8 mouse cellular contexts compared by ENCODE assay signal in genomic region chr11:120085891-120086627, GRCm38 (mm10). TPM values are rescaled to one million over a fixed set of nuclear protein-coding genes. Genes with fewer than 3 reads are reported as not detected.
A peak's percentile ranks its signal among the peaks of the same experiment; 100 is the strongest.
DNase-seq lines count a peak whose midpoint lies in the region; ATAC-seq and TF ChIP-seq lines count a peak whose summit lies in the region.

No protein-coding gene starts in this region.

- intact Hi-C loops in gastrocnemius, adult 2 months (cut with DNase I): no loop called here

- H3K4me1 ChIP-seq in intestine, embryonic 14.5 days (replicated peaks; ENCODE audit: control insufficient read depth, insufficient read depth, low read length): peaks cover 8% of the 10 kb centered on the region
- H3K4me1 ChIP-seq in stomach, embryonic 14.5 days (ENCODE audit: control insufficient read depth, insufficient read depth, low read length): peaks cover 14% of the 10 kb centered on the region; the same call in 1 of the 2 replicates

- WGBS in intestine, embryonic 14.5 days: under 1% methylated on average over 25 of the region's 25 CpGs
- under 1% methylated on average over 25 of the region's 25 CpGs for WGBS in stomach, embryonic 14.5 days

- H3K9me3 ChIP-seq in intestine, embryonic 14.5 days (ENCODE audit: control insufficient read depth, low read length): no peaks in the 10 kb centered on the region
- H3K9me3 ChIP-seq in stomach, embryonic 14.5 days (ENCODE audit: control insufficient read depth, low read depth, low read length): no peaks in the 10 kb centered on the region

- DNase-seq in adrenal gland, adult 18-20 months (ENCODE audit: low spot score in 2 of 2): peak; percentile 40 to 45
- no peak for DNase-seq in adrenal gland, adult 8-10 months
- peak; percentile 35 to 40 for DNase-seq in B cell, adult 2 months
- DNase-seq in cerebellum, adult 18-20 months: peak; percentile 68 to 73
- peak; percentile 73 for DNase-seq in gastrocnemius, adult 2 months
- DNase-seq in intestine, embryonic 14.5 days (ENCODE audit: low spot score): peak; percentile 75
- peak; percentile 52 to 58 for DNase-seq in lung, postnatal 4 days

- peak overlapping the region; percentile 83 for H3K4me2 ChIP-seq in intestine, embryonic 14.5 days (ENCODE audit: low read length)
- H3K4me2 ChIP-seq in stomach, embryonic 14.5 days (replicated peaks; ENCODE audit: low read depth, low read length): peak overlapping the region; percentile 93

- peak; percentile 44 for ATAC-seq in intestine, embryonic 14.5 days (replicated peaks; ENCODE audit: low FRiP score, low TSS enrichment, low read depth)
- ATAC-seq in stomach, embryonic 14.5 days (ENCODE audit: insufficient number of reproducible peaks, insufficient read depth, low FRiP score, low read depth): peak; percentile 11; the same call in 1 of the 2 replicates

- peak overlapping the region; percentile 55 for H3K9ac ChIP-seq in intestine, embryonic 14.5 days (ENCODE audit: low read length)
- peak overlapping the region; percentile 92 for H3K9ac ChIP-seq in stomach, embryonic 14.5 days (replicated peaks; ENCODE audit: low read depth, low read length)

- peak overlapping the region; percentile 80 for H3K4me3 ChIP-seq in gastrocnemius, adult 2 months
- peak overlapping the region; percentile 50 for H3K4me3 ChIP-seq in intestine, embryonic 14.5 days (ENCODE audit: low read depth, low read length)
- peak overlapping the region; percentile 97 for H3K4me3 ChIP-seq in stomach, embryonic 14.5 days (ENCODE audit: low read depth, low read length)

- peaks cover 21% of the 10 kb centered on the region for H3K36me3 ChIP-seq in intestine, embryonic 14.5 days (ENCODE audit: control insufficient read depth, insufficient read depth, low read length)
- peaks cover 16% of the 10 kb centered on the region for H3K36me3 ChIP-seq in stomach, embryonic 14.5 days (ENCODE audit: control insufficient read depth, insufficient read depth, low read length)

- H3K27ac ChIP-seq in gastrocnemius, adult 2 months: peak overlapping the region; percentile 95
- peak overlapping the region; percentile 65 for H3K27ac ChIP-seq in intestine, embryonic 14.5 days (ENCODE audit: low read depth)
- H3K27ac ChIP-seq in stomach, embryonic 14.5 days (ENCODE audit: low read length): peak overlapping the region; percentile 55; the same call in 1 of the 2 replicates

- H3K27me3 ChIP-seq in intestine, embryonic 14.5 days (replicated peaks; ENCODE audit: control insufficient read depth, insufficient read depth, low read length): no peaks in the 10 kb centered on the region
- H3K27me3 ChIP-seq in stomach, embryonic 14.5 days (ENCODE audit: control insufficient read depth, insufficient read depth, low read length): no peaks in the 10 kb centered on the region

- no peak for TF ChIP-seq CTCF in gastrocnemius, adult 2 months (IDR thresholded peaks at IDR 0.05)

RNA-seq across cellular contexts. Expression of gene Cep131, which starts 0.6 kb away (rescaled TPM):
- 10 to 100 TPM; 11.7 to 90.0 TPM for total RNA-seq in adrenal gland, adult 18-20 months (2021)
- 100 to 1,000 TPM in 2 of 4 experiments, 10 to 100 TPM in 2; 42.9 to 315 (median 94.5) TPM for total RNA-seq in adrenal gland, adult 8-10 months (2022)
- 1 to 10 TPM; 5.3 to 9.5 TPM for total RNA-seq in gastrocnemius, adult 2 months (2021)
- polyA plus RNA-seq in intestine, embryonic 14.5 days (2014; fragmentation: Nextera tagmentation; extraction: Ambion mirVana): 21.8 and 23.6 TPM in 2 replicates
- polyA plus RNA-seq in stomach, embryonic 14.5 days (2014; fragmentation: Nextera tagmentation; extraction: Ambion mirVana): 18.7 and 20.1 TPM in 2 replicates

RNA-seq across cellular contexts. Expression of gene Tepsin, which starts 12.5 kb away (rescaled TPM):
- 10 to 100 TPM; 12.3 to 15.4 TPM for total RNA-seq in adrenal gland, adult 18-20 months (2021)
- total RNA-seq in adrenal gland, adult 8-10 months (2022): 10 to 100 TPM; 15.2 to 19.1 (median 15.7) TPM
- total RNA-seq in gastrocnemius, adult 2 months (2021): 1 to 10 TPM; 4.5 to 5.5 TPM
- polyA plus RNA-seq in intestine, embryonic 14.5 days (2014; fragmentation: Nextera tagmentation; extraction: Ambion mirVana): 13.3 and 16.5 TPM in 2 replicates
- 17.2 and 19.0 TPM in 2 replicates for polyA plus RNA-seq in stomach, embryonic 14.5 days (2014; fragmentation: Nextera tagmentation; extraction: Ambion mirVana)

RNA-seq across cellular contexts. Expression of gene Ndufaf8, which starts 12.7 kb away (rescaled TPM):
- total RNA-seq in adrenal gland, adult 18-20 months (2021): 10 to 100 TPM; 54.9 to 62.9 TPM
- total RNA-seq in adrenal gland, adult 8-10 months (2022): 10 to 100 TPM; 55.2 to 74.8 (median 64.3) TPM
- total RNA-seq in gastrocnemius, adult 2 months (2021): 10 to 100 TPM; 38.3 to 43.3 TPM
- polyA plus RNA-seq in intestine, embryonic 14.5 days (2014; fragmentation: Nextera tagmentation; extraction: Ambion mirVana): 98.4 and 106 TPM in 2 replicates
- 70.1 and 82.6 TPM in 2 replicates for polyA plus RNA-seq in stomach, embryonic 14.5 days (2014; fragmentation: Nextera tagmentation; extraction: Ambion mirVana)

RNA-seq across cellular contexts. Expression of gene Aatk, which starts 39.1 kb away (rescaled TPM):
- 10 to 100 TPM; 10.3 to 22.0 TPM for total RNA-seq in adrenal gland, adult 18-20 months (2021)
- 10 to 100 TPM; 14.3 to 22.8 (median 18.3) TPM for total RNA-seq in adrenal gland, adult 8-10 months (2022)
- 1 to 10 TPM; 2.8 to 2.9 TPM for total RNA-seq in gastrocnemius, adult 2 months (2021)
- 4.2 and 4.5 TPM in 2 replicates for polyA plus RNA-seq in intestine, embryonic 14.5 days (2014; fragmentation: Nextera tagmentation; extraction: Ambion mirVana)
- polyA plus RNA-seq in stomach, embryonic 14.5 days (2014; fragmentation: Nextera tagmentation; extraction: Ambion mirVana): 3.5 and 4.1 TPM in 2 replicates
